Comparison of ENCODE assay signal across 8 mouse cellular contexts in genomic region chr12:80227835-80228234, GRCm38 (mm10). TPM values are rescaled to one million over a fixed set of nuclear protein-coding genes. Genes with fewer than 3 reads are reported as not detected.
DNase-seq lines count a peak whose midpoint lies in the region; ATAC-seq and TF ChIP-seq lines count a peak whose summit lies in the region.
"Had no signal": no experiment of that assay in that cellular context is flagged by ENCODE, and none has a peak within 500 bp of the region (broad histone marks: within the 10 kb centered on the region; RNA-seq: fewer than 3 reads in every experiment).

No protein-coding gene starts in this region.

- no peaks in the 10 kb centered on the region for H3K9me3 ChIP-seq in heart, embryonic 16.5 days (replicated peaks; ENCODE audit: control insufficient read depth, low read length)
- no peaks in the 10 kb centered on the region for H3K9me3 ChIP-seq in stomach, embryonic 14.5 days (ENCODE audit: control insufficient read depth, low read depth, low read length)

- H3K9ac ChIP-seq in heart, embryonic 16.5 days (ENCODE audit: low read length): 0 out of 2 replicates have a peak overlapping the region, but pooled peaks have one; percentile 16
- no peak overlapping the region for H3K9ac ChIP-seq in stomach, embryonic 14.5 days (replicated peaks; ENCODE audit: low read depth, low read length)

- no peaks in the 10 kb centered on the region for H3K36me3 ChIP-seq in heart, embryonic 16.5 days (ENCODE audit: control insufficient read depth, insufficient read depth)
- H3K36me3 ChIP-seq in stomach, embryonic 14.5 days (ENCODE audit: control insufficient read depth, insufficient read depth, low read length): no peaks in the 10 kb centered on the region

- ATAC-seq in heart, embryonic 16.5 days (replicated peaks; ENCODE audit: extremely low read depth, insufficient read depth, low FRiP score): 0 out of 2 replicates have a peak, but pooled peaks have one; percentile 7
- ATAC-seq in stomach, embryonic 14.5 days (ENCODE audit: insufficient number of reproducible peaks, insufficient read depth, low FRiP score, low read depth): no peak

- peaks cover 20% of the 10 kb centered on the region for H3K4me1 ChIP-seq in cerebellum, adult 2 months (ENCODE audit: control insufficient read depth, insufficient read depth, low read length)
- H3K4me1 ChIP-seq in heart, embryonic 16.5 days (ENCODE audit: control insufficient read depth, insufficient read depth, low read length): peaks cover 92% of the 10 kb centered on the region
- peaks cover 50% of the 10 kb centered on the region for H3K4me1 ChIP-seq in lung, adult 2 months (ENCODE audit: control insufficient read depth, insufficient read depth, low read length)
- H3K4me1 ChIP-seq in stomach, embryonic 14.5 days (ENCODE audit: control insufficient read depth, insufficient read depth, low read length): peaks cover 78% of the 10 kb centered on the region

- H3K4me2 ChIP-seq in heart, embryonic 16.5 days (ENCODE audit: low read depth, low read length): no peak overlapping the region
- H3K4me2 ChIP-seq in stomach, embryonic 14.5 days (replicated peaks; ENCODE audit: low read depth, low read length): no peak overlapping the region

- H3K4me3 ChIP-seq in cerebellum, adult 2 months (replicated peaks; ENCODE audit: insufficient read depth, low read depth, low read length): no peak overlapping the region
- no peak overlapping the region for H3K4me3 ChIP-seq in heart, embryonic 16.5 days (ENCODE audit: low read length)
- no peak overlapping the region for H3K4me3 ChIP-seq in lung, adult 2 months (replicated peaks; ENCODE audit: extremely low read depth, low read depth, low read length)
- no peak overlapping the region for H3K4me3 ChIP-seq in stomach, embryonic 14.5 days (ENCODE audit: low read depth, low read length)
- H3K4me3 ChIP-seq: erythroblast, embryonic 14.5 days had no signal

- TF ChIP-seq POLR2A in cerebellum, adult 2 months (IDR thresholded peaks at IDR 0.05; ENCODE audit: borderline replicate concordance, insufficient read depth, low read length): no peak
- no peak for TF ChIP-seq POLR2A in lung, adult 2 months (IDR thresholded peaks at IDR 0.05; ENCODE audit: borderline replicate concordance, extremely low read depth, low read depth, low read length)

- DNase-seq in R1 (ENCODE audit: low read depth, low spot score): peak; percentile 94
- peak; percentile 34 to 49 for DNase-seq in cerebellum, adult 2 months
- peak; percentile 43 for DNase-seq in lung, adult 2 months
- DNase-seq in layer of hippocampus, adult 11-12 months (ENCODE audit: low spot score): no peak
- no peak for DNase-seq in adrenal gland, adult (ENCODE audit: inconsistent age in 2 of 2, low spot score in 1 of 2)

- H3K27me3 ChIP-seq in cerebellum, adult 2 months (ENCODE audit: control insufficient read depth, insufficient read depth, low read length): no peaks in the 10 kb centered on the region
- no peaks in the 10 kb centered on the region for H3K27me3 ChIP-seq in heart, embryonic 16.5 days (ENCODE audit: control insufficient read depth, insufficient read depth, low read length)
- no peaks in the 10 kb centered on the region for H3K27me3 ChIP-seq in stomach, embryonic 14.5 days (ENCODE audit: control insufficient read depth, insufficient read depth, low read length)

- TF ChIP-seq CTCF in cerebellum, adult 2 months (IDR thresholded peaks at IDR 0.05; ENCODE audit: borderline replicate concordance, insufficient read depth, low read depth, low read length): no peak
- no peak for TF ChIP-seq CTCF in lung, adult 2 months (IDR thresholded peaks at IDR 0.05; ENCODE audit: insufficient read depth, low read length)

- 12% methylated on average over 3 of the region's 3 CpGs for WGBS in cerebellum, adult 2 months
- WGBS in heart, embryonic 16.5 days: 19% methylated on average over 3 of the region's 3 CpGs
- 48% methylated on average over 3 of the region's 3 CpGs for WGBS in lung, adult 2 months
- WGBS in stomach, embryonic 14.5 days: 34% methylated on average over 3 of the region's 3 CpGs

- no peak overlapping the region for H3K27ac ChIP-seq in cerebellum, adult 2 months (ENCODE audit: insufficient read depth, low read length)
- H3K27ac ChIP-seq in heart, embryonic 16.5 days (ENCODE audit: low read length): peak overlapping the region; percentile 96
- peak overlapping the region; percentile 97; the same call in 1 of the 2 replicates for H3K27ac ChIP-seq in stomach, embryonic 14.5 days (ENCODE audit: low read length)

RNA-seq across cellular contexts. Expression of gene Actn1, which starts 32.3 kb away (rescaled TPM):
- 30.0 and 35.4 TPM in 2 replicates for polyA plus RNA-seq in cerebellum, adult 2 months (2012; rRNA removed)
- polyA plus RNA-seq in heart, embryonic 16.5 days (2015; fragmentation: Nextera tagmentation; extraction: Ambion mirVana): 31.0 and 33.1 TPM in 2 replicates
- 74.9 and 95.5 TPM in 2 replicates for polyA plus RNA-seq in lung, adult 2 months (2012; rRNA removed)
- polyA plus RNA-seq in stomach, embryonic 14.5 days (2014; fragmentation: Nextera tagmentation; extraction: Ambion mirVana): 80.4 and 81.7 TPM in 2 replicates

Comparison
In these comparisons a context has a peak if more than half of its experiments do, and no peak if none do; other contexts are left out.
1. DNase-seq: peak in R1 (single experiment), cerebellum, adult 2 months (2 of 2) and lung, adult 2 months (single experiment); none in layer of hippocampus, adult 11-12 months (single experiment) and adrenal gland, adult (0 of 2).